Mouse (Mus musculus) stomach, postnatal 0 days (tissue): ENCODE data around the gene Otop2.

ENCODE experiments used
- CTCF ChIP-seq: IDR thresholded peaks from 2 replicates; pipeline ENCODE4 v1.5.1; 2016; ENCODE audit warnings: antibody characterized with exemption, low read depth, mild to moderate bottlenecking, moderate library complexity
- EP300 ChIP-seq: optimal IDR thresholded peaks from 2 replicates; pipeline ENCODE3; 2016; ENCODE audit warnings: antibody characterized with exemption

DNA sequence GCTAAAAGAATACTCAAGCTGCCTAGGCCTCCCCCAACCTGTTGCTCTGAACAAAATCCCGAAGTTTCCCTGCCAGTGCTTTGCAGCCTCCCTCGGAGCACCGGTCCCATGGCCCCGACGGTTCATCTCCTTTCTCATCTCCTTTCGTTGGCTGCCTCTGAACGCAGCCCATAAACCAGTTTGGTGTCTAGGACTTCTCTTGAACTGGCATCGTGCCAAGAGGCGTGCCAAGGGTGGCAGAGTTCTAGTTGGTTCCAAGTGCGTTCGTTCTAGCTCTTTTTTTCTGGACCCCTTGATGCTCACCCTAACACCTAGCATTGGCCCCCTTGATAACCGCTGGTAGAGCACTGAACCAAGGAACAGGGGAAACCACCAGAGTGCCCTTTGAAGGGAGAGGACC lies 28.3 kb downstream of the Otop2 start:
- no peak for TF ChIP-seq CTCF
- no peak for TF ChIP-seq EP300
